Mouse (Mus musculus) erythroblast, embryonic 14.5 days (primary cell): ENCODE results near the gene Abcc2.

Experiments
- GATA1 ChIP-seq: IDR thresholded peaks from 2 replicates; pipeline ENCODE4 v1.6.1; 2012; ENCODE audit warnings: low read length, inconsistent platforms, mixed read lengths
- TAL1 ChIP-seq: IDR thresholded peaks from 3 replicates; pipeline ENCODE4 v1.6.1; 2012; ENCODE audit warnings: low read length, inconsistent platforms, mixed read lengths

DNA sequence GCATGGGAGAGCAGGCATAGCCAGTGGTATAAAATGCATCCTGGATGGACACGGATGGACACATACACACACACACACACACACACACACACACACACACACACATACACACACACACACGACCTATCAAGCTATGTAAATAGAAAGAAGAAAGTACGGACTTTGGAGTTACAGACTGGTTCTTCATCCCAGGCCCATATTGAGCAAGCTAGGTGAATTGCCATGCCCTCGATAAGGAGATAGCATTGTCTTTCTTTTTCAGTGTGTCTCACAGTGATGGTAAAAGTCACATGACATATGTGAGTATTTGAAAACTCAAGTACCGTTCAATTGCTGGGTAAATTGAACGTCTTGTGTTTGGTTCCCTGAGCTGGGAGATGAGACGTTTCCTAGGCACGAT is 44.9 kb downstream of the Abcc2 start:
- TF ChIP-seq GATA1, result no peak
- TF ChIP-seq TAL1, result no peak
